Mouse (Mus musculus) stomach, embryonic 15.5 days (tissue): ENCODE results near the gene Thap12. TPM values are rescaled to one million over a fixed set of nuclear protein-coding genes. Genes with fewer than 3 reads are reported as not detected.

ENCODE experiments used
- ATAC-seq: fragments of 200-750 bp; cut with Nextera tagmentation; 2 replicates; pipeline ENCODE4 v1.8.0; 2017; ENCODE audit warnings: low read depth, moderate number of reproducible peaks, moderate TSS enrichment; ENCODE audit not compliant: insufficient read depth, low FRiP score
- H3K27ac ChIP-seq: fragments of 300-500 bp; sonication (generic); 2 replicates; pipeline ENCODE4 v1.5.1; 2015; ENCODE audit warnings: mild to moderate bottlenecking, inconsistent platforms
- H3K27me3 ChIP-seq: fragments of 300-500 bp; sonication (generic); replicated peaks from 2 replicates; pipeline ENCODE4 v1.6.1; 2015; ENCODE audit warnings: inconsistent platforms
- H3K36me3 ChIP-seq: fragments of 300-500 bp; sonication (generic); 2 replicates; pipeline ENCODE4 v1.6.1; 2015; ENCODE audit warnings: inconsistent platforms
- H3K4me1 ChIP-seq: fragments of 300-500 bp; sonication (generic); 2 replicates; pipeline ENCODE4 v1.6.1; 2015; ENCODE audit warnings: inconsistent platforms
- H3K4me2 ChIP-seq: fragments of 300-500 bp; sonication (generic); 2 replicates; pipeline ENCODE4 v1.6.1; 2015; ENCODE audit warnings: mild to moderate bottlenecking, inconsistent platforms
- H3K4me3 ChIP-seq: fragments of 300-500 bp; sonication (generic); replicated peaks from 2 replicates; pipeline ENCODE4 v1.5.1; 2015; ENCODE audit warnings: inconsistent platforms
- H3K9ac ChIP-seq: fragments of 300-500 bp; sonication (generic); 2 replicates; pipeline ENCODE4 v1.6.1; 2015; ENCODE audit warnings: inconsistent platforms
- H3K9me3 ChIP-seq: fragments of 300-500 bp; sonication (generic); 2 replicates; pipeline ENCODE4 v1.6.1; 2016; ENCODE audit warnings: inconsistent platforms
- WGBS: fragments of 180-500 bp; shearing (Covaris S2); methylation state at CpG from one replicate; pipeline ENCODE4 v1.1.7; 2015; 5-methylcytosine and 5-hydroxymethylcytosine counted together
- polyA plus RNA-seq: library from polyadenylated mRNA; unstranded; fragments of >200 nt; fragmentation: Nextera tagmentation; extraction: Ambion mirVana; gene quantifications from 2 replicates; pipeline ENCODE4 v1.2.1, GENCODE M21; 2015

Gene Thap12
- polyA plus RNA-seq, 1 experiment from 2014 or later = 47.2 TPM

DNA sequence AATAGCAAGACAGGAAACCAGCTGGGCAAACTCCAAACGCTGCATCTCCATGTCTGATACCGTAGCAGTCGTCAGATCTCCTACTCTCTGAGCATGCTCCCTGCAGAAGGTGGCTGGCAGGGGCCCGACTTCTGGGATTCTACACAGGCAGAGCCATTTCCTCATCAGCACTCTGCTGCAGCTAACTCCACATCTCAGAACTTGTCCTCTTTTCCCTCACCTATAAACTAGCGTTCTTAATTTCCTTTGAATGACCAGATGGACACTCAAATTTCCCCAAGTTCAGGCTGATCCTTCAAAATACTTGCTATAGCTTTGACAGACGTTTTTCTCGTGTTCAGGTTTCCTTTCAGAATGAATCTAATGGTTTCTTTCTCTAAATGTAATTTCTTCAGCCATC, 1.1 kb upstream of the Thap12 start:
- peak overlapping the region; percentile 69 for H3K4me2 ChIP-seq
- H3K9ac ChIP-seq = peak overlapping the region; percentile 62; the same call in 1 of the 2 replicates
- no peak for ATAC-seq
- WGBS = 21% methylated on average over 7 of the region's 7 CpGs
- H3K27ac ChIP-seq = peak overlapping the region; percentile 93
- peaks cover 8% of the 10 kb centered on the region for H3K4me1 ChIP-seq
- H3K9me3 ChIP-seq = no peaks in the 10 kb centered on the region
- H3K4me3 ChIP-seq = peak overlapping the region; percentile 99
- H3K27me3 ChIP-seq = no peaks in the 10 kb centered on the region
- H3K36me3 ChIP-seq = no peaks in the 10 kb centered on the region

DNA sequence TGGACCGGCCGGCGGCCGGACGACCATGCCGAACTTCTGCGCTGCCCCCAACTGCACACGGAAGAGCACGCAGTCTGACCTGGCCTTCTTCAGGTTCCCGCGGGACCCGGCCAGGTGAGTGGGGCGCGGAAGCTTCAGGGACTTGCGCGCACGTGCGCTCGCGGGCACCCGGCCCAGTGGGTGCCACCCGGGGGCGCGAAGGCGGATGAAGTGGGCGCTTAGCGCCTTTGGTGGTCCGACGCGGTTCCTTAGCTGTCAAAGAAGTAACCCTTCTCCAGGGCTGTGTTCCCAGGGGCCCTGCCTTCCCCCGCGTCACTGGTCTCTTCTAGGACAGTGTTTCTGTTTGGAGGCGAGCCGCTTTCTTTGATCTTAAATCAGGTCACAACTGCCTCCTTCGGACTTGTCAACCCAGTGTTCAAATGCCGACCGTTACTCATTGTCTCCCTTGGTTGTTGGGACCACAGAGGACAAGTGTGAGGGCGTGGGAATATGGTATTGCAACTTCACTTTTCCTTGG, 520 bp downstream of the Thap12 start:
- ATAC-seq = no peak; the same call in 1 of the 2 replicates
- H3K27me3 ChIP-seq = no peaks in the 10 kb centered on the region

DNA sequence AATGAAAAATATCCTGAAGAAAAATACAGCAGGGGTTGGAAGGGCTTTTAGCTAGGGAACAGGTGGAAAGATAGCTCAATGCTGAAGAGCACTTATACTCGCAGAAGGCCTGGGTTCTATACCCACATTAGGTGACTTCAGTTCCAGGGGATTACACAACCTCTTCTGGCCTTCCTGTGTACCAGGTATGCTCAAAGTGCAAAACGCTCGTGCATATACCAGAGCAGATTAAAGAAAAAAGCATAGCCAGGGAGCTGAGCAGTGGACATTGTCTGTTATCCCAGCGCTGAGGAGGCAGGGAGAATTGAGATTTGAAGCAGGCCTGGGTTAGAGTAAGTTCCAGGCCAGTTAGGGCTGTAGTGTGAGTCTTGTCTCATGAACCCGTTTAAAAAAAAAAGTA, 1.4 kb downstream of the Thap12 start:
- peak overlapping the region; percentile 10; the same call in 1 of the 2 replicates for H3K9ac ChIP-seq
- peaks cover 8% of the 10 kb centered on the region for H3K4me1 ChIP-seq
- H3K27ac ChIP-seq = no peak overlapping the region
- WGBS = 51% methylated on average over 5 of the region's 5 CpGs
- H3K4me3 ChIP-seq = peak overlapping the region; percentile 99
- H3K9me3 ChIP-seq = no peaks in the 10 kb centered on the region
- H3K36me3 ChIP-seq = no peaks in the 10 kb centered on the region
- H3K4me2 ChIP-seq = peak overlapping the region; percentile 69
- no peaks in the 10 kb centered on the region for H3K27me3 ChIP-seq
- no peak for ATAC-seq

More for the DNA sequence above, 520 bp downstream of the Thap12 start:
- Histone ChIP-seq H3K9ac (peak overlapping the region; percentile 95), H3K4me2 (peak overlapping the region; percentile 69), H3K27ac (peak overlapping the region; percentile 93), H3K4me1 (peaks cover 8% of the 10 kb centered on the region), H3K36me3 (no peaks in the 10 kb centered on the region), H3K4me3 (peak overlapping the region; percentile 99), H3K9me3 (no peaks in the 10 kb centered on the region)
- under 1% methylated on average over 38 of the region's 38 CpGs for WGBS

DNA sequence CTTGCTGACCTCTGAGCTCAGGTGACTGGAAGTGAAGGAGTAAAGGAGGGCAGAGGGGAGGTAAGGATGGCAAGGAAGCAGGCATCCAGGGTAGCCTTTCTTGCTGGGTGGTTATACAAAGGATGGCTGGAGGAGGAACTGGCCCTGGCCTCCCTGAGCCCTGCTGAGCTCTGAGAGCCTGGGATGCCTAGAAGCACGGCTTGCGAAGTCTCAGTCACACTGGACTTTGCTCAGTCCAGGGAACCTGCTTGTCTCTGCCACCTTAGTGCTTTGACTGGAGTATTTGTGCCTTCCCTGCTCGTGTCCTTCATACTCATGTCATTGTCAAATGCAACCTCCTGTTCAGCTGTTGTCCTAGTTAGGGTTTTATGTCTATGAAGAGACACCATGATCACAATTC, 10.8 kb downstream of the Thap12 start:
- no peaks in the 10 kb centered on the region for H3K27me3 ChIP-seq
- no peak overlapping the region for H3K4me3 ChIP-seq
- no peaks in the 10 kb centered on the region for H3K4me1 ChIP-seq
- no peak overlapping the region for H3K9ac ChIP-seq
- no peak overlapping the region for H3K27ac ChIP-seq
- H3K36me3 ChIP-seq = peaks cover 35% of the 10 kb centered on the region; the same call in 1 of the 2 replicates
- 92% methylated on average over 3 of the region's 3 CpGs for WGBS
- ATAC-seq = no peak
- no peak overlapping the region for H3K4me2 ChIP-seq
- H3K9me3 ChIP-seq = no peaks in the 10 kb centered on the region

DNA sequence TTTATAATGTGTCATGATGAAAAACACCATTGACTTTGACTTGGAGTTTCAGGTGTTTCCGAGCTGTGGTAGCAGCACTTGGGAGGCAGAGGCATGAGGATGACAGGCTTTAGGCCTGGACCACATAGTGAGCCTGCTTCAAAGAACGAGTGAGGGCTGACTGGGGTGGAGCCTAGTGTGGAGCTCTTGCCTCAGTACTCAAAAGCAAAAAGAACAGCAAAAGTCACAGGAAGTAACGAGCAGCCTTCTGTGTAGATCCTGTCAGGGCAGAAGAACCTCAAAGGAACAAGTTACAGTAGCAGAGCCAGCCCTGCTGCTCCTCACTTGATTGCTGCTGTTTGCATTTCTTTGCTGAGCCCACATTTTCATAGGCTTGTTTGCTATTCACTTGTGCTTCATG, 14.5 kb downstream of the Thap12 start:
- Histone ChIP-seq H3K36me3 (peaks cover 24% of the 10 kb centered on the region; the same call in 1 of the 2 replicates), H3K9ac (no peak overlapping the region), H3K9me3 (no peaks in the 10 kb centered on the region), H3K4me2 (no peak overlapping the region), H3K27me3 (no peaks in the 10 kb centered on the region), H3K4me1 (peaks cover 5% of the 10 kb centered on the region; the same call in 1 of the 2 replicates), H3K27ac (no peak overlapping the region), H3K4me3 (no peak overlapping the region)
- WGBS = 77% methylated on average over 3 of the region's 3 CpGs
- ATAC-seq = no peak

GRCm38 (mm10) chr7:98719761-98720160, 16.9 kb downstream of the Thap12 start:
- Histone ChIP-seq H3K9me3 (no peaks in the 10 kb centered on the region), H3K4me2 (no peak overlapping the region), H3K36me3 (peaks cover 23% of the 10 kb centered on the region; the same call in 1 of the 2 replicates), H3K27me3 (no peaks in the 10 kb centered on the region), H3K4me3 (no peak overlapping the region), H3K27ac (no peak overlapping the region), H3K9ac (no peak overlapping the region), H3K4me1 (peaks cover 5% of the 10 kb centered on the region; the same call in 1 of the 2 replicates)
- WGBS = 75% methylated on average over 3 of the region's 3 CpGs
- no peak for ATAC-seq

- Histone ChIP-seq H3K27ac (no peak overlapping the region), H3K27me3 (0 out of 2 replicates have a peak, but pooled peaks cover 2% of the 10 kb centered on the region), H3K9ac (no peak overlapping the region), H3K4me3 (no peak overlapping the region), H3K4me1 (peaks cover 5% of the 10 kb centered on the region; the same call in 1 of the 2 replicates), H3K4me2 (no peak overlapping the region), H3K9me3 (no peaks in the 10 kb centered on the region), H3K36me3 (peaks cover 14% of the 10 kb centered on the region; the same call in 1 of the 2 replicates)
- WGBS = 54% methylated on average over 3 of the region's 3 CpGs
- ATAC-seq = no peak
Measured at GRCm38 (mm10) chr7:98720731-98721130, 17.8 kb downstream of the Thap12 start.

DNA sequence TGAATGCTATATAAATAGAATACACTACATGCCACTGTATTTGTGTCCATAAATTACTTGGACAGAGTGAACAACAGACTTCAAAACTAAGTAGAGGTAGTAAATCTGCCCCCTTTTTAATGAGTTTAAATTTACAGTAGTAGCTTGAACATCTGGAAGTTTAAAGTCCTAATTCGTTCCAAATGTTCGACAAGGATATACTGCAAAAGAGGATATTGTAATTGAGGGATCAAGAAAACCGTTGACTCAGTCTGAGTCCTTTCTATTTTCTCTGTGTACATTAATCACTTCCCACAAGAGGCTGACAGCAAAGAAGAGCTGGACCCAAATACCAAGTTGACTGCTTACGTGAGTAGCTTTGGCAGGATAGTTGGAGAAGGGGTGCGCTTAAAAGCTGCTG, 18.3 kb downstream of the Thap12 start:
- Histone ChIP-seq H3K27me3 (0 out of 2 replicates have a peak, but pooled peaks cover 2% of the 10 kb centered on the region), H3K4me3 (no peak overlapping the region), H3K36me3 (0 out of 2 replicates have a peak, but pooled peaks cover 11% of the 10 kb centered on the region), H3K27ac (no peak overlapping the region), H3K4me2 (no peak overlapping the region), H3K4me1 (peaks cover 5% of the 10 kb centered on the region; the same call in 1 of the 2 replicates), H3K9me3 (no peaks in the 10 kb centered on the region), H3K9ac (no peak overlapping the region)
- WGBS = 27% methylated on average over 5 of the region's 5 CpGs
- ATAC-seq = no peak

GRCm38 (mm10) chr7:98721623-98722022, 18.7 kb downstream of the Thap12 start:
- ATAC-seq = no peak
- 57% methylated on average over 6 of the region's 6 CpGs for WGBS
- no peak overlapping the region for H3K27ac ChIP-seq

DNA sequence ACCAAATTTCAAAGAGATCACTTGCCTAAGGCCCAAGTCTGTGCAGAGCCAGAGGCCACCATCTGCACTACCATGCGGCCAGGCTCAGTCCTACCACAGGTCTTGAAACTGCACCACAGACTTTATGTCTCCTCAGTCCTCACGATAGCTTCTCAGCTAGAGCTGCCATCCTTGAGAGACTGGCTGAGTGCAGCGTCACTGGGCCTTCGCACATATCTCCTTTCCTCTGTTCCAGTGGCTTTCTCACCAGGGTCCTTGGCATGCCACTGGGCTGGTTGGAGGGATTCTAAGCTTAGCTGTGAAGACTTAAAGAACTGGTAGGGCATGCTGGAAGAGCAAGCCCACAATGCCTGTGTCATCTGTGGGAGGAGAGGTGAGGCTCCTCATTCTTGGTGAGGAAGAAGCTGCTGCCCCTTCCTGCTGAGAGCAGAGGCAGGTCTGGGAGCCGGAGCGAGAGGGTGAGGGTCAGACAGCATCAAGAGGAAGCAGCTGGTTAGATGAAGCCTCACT, 22.8 kb downstream of the Thap12 start:
- H3K4me3 ChIP-seq = no peak overlapping the region
- 0 out of 2 replicates have a peak, but pooled peaks cover 2% of the 10 kb centered on the region for H3K27me3 ChIP-seq
- WGBS = 78% methylated on average over 6 of the region's 6 CpGs
- ATAC-seq = no peak
- H3K36me3 ChIP-seq = no peaks in the 10 kb centered on the region
- H3K9ac ChIP-seq = no peak overlapping the region
- no peak overlapping the region for H3K4me2 ChIP-seq
- H3K27ac ChIP-seq = no peak overlapping the region
- no peaks in the 10 kb centered on the region for H3K9me3 ChIP-seq
- H3K4me1 ChIP-seq = peaks cover 5% of the 10 kb centered on the region; the same call in 1 of the 2 replicates

More at GRCm38 (mm10) chr7:98721623-98722022, 18.7 kb downstream of the Thap12 start:
- Histone ChIP-seq H3K4me1 (peaks cover 5% of the 10 kb centered on the region; the same call in 1 of the 2 replicates), H3K4me2 (no peak overlapping the region), H3K36me3 (0 out of 2 replicates have a peak, but pooled peaks cover 8% of the 10 kb centered on the region), H3K9ac (no peak overlapping the region), H3K4me3 (no peak overlapping the region), H3K27me3 (0 out of 2 replicates have a peak, but pooled peaks cover 2% of the 10 kb centered on the region), H3K9me3 (no peaks in the 10 kb centered on the region)

GRCm38 (mm10) chr7:98727986-98728385, 25.1 kb downstream of the Thap12 start:
- no peak for ATAC-seq
- WGBS = 59% methylated on average over 1 of the region's 1 CpGs

GRCm38 (mm10) chr7:98728499-98728898, 25.6 kb downstream of the Thap12 start:
- H3K36me3 ChIP-seq = no peaks in the 10 kb centered on the region
- no peak overlapping the region for H3K4me3 ChIP-seq
- WGBS = 60% methylated on average over 3 of the region's 3 CpGs
- H3K27ac ChIP-seq = no peak overlapping the region
- no peak for ATAC-seq
- H3K9me3 ChIP-seq = no peaks in the 10 kb centered on the region
- H3K4me2 ChIP-seq = no peak overlapping the region
- H3K4me1 ChIP-seq = no peaks in the 10 kb centered on the region
- no peak overlapping the region for H3K9ac ChIP-seq
- H3K27me3 ChIP-seq = 0 out of 2 replicates have a peak, but pooled peaks cover 2% of the 10 kb centered on the region

More at GRCm38 (mm10) chr7:98727986-98728385, 25.1 kb downstream of the Thap12 start:
- H3K4me2 ChIP-seq = no peak overlapping the region
- H3K4me3 ChIP-seq = no peak overlapping the region
- H3K27me3 ChIP-seq = 0 out of 2 replicates have a peak, but pooled peaks cover 2% of the 10 kb centered on the region
- H3K9me3 ChIP-seq = no peaks in the 10 kb centered on the region
- H3K27ac ChIP-seq = no peak overlapping the region
- H3K4me1 ChIP-seq = no peaks in the 10 kb centered on the region
- no peaks in the 10 kb centered on the region for H3K36me3 ChIP-seq
- H3K9ac ChIP-seq = no peak overlapping the region
